Mouse (Mus musculus) large intestine, adult 2 months (tissue): ENCODE data around the gene Itgb1. TPM values are rescaled to one million over a fixed set of nuclear protein-coding genes. Genes with fewer than 3 reads are reported as not detected.

Experiments used
- DNase-seq: peaks from one replicate; pipeline ENCODE4 v3.0.0-alpha.2; 2012; ENCODE audit warnings: low read depth, low spot score
- WGBS: fragments of 180-500 bp; shearing (Covaris S2); methylation state at CpG from one replicate; pipeline ENCODE4 v1.1.7; 2018; 5-methylcytosine and 5-hydroxymethylcytosine counted together
- polyA plus RNA-seq: library from polyadenylated mRNA; depleted of rRNA; stranded (reverse); fragments of >200 nt; gene quantifications from 2 replicates; pipeline ENCODE4 v1.2.3, GENCODE M21; 2012; rRNA removed

The Itgb1 gene
- 44.3 and 47.2 TPM in 2 replicates for polyA plus RNA-seq

DNA sequence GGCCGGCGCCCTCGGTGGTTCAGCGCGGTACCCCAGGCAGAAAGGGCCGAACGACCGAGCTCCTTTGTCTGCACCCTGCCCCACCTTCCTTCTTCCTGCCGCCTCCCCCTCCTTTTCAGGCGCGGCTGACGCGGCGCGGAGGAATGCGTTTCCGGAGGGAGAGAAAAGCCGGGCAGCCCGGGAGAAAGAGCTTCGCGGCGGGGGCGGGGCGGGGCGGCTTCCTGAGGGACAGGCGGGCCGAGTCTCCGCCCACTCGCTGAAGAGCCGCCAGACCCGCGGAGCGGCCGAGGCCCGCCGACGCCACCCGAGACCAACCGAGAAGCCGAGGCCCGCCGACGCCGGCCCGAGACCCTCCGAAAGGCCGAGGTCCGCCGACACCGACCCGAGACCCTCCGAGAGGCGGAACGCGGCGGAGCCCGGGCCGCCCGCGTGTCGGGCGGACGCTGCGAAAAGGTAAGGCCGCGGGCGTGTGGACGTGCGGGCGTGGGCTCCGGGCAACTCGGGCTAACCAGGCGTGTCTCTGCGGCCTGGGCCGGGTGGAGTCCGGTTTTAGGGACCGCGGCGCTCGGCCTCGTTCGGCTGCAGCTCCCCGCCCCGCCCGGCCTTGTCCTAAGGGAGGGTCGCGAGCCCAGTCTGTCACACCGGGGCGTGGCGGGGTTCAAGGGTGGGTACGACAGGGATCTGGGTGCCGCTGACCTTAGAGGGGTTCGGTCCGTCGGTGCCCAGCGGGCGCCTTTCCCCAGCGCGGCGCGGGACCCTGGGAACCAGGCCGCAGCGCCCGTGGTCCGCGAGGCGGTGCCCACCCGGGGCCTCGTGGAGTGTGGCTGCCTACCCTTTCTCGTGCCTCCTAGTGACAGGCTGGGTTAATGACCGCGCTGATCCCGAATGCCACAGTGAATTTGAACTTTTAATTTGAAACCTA lies at the start of gene Itgb1:
Gene Itgb1, plus strand, starts transcription at position 148 of the 922 bp plus-strand sequence.
- WGBS, result under 1% methylated on average over 112 of the region's 113 CpGs
- peak; percentile 83 for DNase-seq

DNA sequence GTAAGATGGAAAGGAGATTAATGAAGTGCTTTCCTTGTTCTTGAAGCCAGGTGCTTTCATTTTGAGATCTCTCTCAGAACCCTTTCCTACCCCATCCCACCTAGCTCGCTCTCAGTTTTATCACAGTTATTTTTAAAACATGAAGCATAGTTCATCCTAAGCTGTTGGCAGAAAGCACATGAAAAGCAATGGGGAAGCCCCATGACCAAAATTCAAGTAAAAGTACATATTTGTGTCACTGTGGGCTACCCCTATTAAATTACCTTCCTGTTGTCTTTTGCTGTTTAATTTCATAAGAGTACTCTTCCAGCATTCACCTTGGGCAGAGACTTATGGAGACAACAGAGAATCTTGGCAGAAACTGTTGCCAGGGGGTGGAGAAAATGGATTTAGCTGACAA lies 42.4 kb upstream of the Itgb1 start:
- no peak for DNase-seq
- WGBS, result 82% methylated on average over 1 of the region's 1 CpGs

DNA sequence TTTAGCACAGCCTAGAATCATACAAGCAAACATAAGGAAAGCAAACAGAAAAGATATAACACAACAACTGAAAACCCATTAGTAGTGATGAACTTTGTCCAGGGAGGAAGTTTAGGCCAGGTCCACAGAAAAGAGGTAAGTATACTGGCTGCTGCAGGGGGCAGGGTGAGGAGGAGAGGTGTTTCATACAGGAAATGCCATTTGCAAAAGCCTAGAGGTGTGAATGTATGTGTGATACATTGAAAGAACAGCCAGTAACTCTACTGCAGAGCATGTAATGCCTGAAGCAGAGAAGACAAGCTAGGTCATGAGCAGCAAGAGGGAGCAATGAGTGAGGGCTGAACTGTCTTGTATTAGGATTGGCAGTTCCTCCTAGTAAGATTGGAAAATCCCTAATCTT lies 40.0 kb upstream of the Itgb1 start:
- no peak for DNase-seq

DNA sequence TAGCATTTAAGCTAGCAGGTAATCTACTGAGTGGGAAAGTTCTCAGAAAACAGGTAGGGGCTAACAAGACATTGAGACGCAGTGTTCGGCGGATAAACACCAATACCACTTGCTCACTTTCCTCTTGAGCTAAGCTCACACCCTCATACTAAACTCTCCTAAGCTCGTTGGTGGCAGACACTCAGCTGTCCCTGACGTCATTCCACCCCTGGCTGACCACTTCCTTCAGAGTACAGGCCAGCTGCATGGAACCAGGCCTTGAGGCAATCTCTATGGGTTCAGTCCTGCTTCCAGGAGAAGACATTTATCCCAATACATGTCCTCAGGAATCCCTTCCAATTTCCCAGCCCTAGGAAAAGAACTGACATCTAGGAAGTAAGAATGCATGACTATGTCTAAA lies 39.0 kb upstream of the Itgb1 start:
- WGBS, result 77% methylated on average over 5 of the region's 5 CpGs
- no peak for DNase-seq

DNA sequence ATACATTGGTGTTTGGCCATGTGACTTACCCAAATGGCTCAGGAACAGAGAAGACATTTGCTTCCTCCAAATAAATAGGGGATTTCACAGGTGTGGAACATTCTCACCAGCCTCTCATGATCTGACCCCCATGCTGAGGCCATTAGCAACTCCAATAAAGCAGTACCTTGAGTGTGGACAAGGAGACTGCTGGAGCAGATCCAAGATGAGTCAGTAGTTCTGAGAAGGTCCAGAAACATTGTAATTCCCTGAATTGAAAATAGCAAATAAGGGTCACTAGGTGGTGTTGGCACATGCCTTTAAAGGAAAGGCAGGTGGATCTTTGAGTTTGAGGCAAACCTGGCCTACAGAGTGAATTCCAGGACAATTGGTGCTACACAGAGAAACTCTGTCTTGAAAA lies 37.4 kb upstream of the Itgb1 start:
- no peak for DNase-seq

DNA sequence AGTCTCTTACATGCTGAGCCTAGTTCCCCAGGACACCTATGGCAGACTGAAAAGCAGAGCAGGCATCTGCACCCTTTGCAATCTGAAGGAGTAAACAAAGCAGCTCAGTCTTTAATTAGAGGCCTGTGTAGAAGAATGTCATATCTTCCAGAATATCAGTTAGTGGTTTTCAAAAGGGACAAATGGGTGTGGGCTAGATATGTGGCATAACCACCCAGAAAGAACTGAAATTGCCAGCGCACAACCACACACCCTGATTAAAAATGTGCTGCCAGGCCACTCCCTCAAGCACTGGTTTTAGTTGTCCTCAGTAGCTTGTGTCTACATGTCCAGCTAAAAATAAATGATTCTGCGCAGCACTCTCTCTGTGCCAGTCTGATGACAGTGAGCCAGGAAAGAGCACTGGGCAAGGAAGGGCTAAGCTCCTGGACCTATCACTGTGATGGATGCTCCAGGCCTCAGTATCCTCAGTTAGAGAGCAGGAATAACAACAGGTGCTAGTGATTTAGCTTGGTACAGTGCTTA lies 35.1 kb upstream of the Itgb1 start:
- no peak for DNase-seq
- whole genome bisulfite sequencing, result 54% methylated on average over 2 of the region's 2 CpGs

DNA sequence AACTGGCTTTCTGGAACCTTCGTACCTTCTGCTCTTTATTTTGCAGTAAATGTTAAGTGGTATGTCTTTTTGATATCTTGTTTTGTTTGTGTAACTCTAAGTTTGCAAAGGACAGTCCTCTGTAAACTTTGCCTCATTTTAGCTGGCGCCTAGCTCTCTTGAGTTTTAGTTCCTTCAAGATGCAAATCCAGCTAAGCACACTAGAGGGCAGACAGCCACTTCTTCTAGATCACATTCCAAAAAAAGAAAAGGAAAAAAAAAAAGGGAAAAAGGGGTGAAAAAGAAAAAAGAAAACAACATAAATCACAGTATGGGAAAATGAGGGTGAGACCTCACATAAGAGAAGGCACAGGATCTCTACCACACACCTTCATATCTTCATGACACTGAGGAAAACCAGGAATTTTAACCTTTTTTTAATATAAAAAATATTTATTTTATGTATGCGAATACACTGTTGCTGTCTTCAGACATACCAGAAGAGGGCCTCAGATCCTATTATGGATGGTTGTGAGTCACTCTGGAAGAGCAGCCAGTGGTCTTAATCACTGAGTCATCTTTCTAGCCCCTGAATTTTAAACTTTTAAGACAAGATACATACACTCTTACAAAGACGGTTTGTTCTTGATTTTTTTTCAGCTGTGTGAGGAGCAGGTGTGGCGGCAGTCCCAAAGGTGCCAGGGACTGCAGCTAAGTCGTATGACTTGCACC lies 32.9 kb upstream of the Itgb1 start:
- peak; percentile 35 for DNase-seq

DNA sequence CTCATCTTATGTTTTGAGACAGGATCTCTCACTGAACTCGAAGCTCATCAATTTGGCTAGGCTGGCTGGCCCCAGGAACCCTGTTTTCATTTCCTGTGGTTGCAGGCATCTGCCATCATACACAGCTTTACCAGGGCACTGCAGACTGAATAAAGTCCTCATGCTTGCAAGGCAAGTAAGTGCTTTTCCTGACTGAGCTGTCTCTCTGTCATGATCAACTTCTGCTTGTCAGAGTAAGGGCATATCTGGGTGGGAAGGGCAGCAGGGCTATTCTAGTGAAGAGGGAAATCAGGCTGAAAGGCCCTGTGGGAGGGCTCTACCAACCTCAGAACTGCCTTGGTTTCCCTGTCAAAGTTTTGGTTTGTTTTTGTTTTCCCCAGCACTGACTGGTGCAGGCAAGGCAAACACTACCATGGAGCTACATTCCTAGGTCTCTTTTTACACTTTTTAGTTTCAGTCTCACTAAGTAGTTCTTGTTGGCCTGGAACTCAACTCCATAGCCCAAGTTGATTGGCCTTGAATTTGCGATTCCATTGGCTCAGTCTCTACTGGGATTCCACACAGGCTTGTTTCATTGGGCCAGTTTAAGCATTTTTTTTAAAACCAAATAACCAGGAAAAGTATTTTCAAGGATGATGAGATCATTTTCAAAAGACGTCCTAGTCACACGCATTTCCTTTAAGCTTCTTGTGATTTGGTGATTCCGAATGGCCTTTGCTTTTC lies 31.7 kb upstream of the Itgb1 start:
- WGBS, result 27% methylated on average over 5 of the region's 5 CpGs
- DNase-seq, result no peak

More for the DNA sequence above, 32.9 kb upstream of the Itgb1 start:
- 29% methylated on average over 6 of the region's 6 CpGs for WGBS

DNA sequence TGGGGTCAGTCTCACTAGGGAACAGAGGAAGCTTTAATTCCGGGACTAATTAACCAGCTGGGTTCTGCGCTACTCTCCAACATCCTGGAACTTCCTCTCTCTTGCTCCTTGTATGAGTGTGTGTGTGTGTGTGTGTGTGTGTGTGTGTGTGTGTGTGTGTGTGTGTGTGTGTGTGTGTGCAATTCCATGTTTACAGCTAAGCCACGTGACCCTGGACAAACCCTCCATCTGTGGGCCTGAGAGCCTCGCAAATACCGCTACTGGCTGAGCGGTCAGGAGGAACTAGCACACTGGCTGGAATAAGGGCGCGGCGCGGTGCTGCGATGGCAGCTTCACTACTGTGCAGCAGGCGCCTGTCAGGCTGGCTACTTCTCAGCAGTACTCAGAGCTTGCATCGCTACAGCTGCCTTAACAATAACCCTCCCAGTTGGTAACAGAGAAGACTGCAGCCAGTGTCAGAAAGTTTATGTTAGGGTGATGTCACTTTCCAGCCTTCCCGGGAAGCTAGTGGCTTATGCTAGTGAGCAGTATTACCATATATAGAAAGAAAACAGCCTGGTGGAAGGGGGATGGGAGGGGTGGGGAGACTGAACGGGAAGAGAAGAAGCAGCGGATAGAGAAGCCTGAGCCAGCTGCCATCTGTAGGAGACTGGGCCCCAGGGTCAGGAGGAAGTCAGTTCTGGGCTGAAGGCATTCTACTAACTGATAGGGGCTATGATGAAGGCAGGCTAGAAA lies 30.9 kb upstream of the Itgb1 start:
- DNase-seq, result peak; percentile 28
- 2% methylated on average over 16 of the region's 16 CpGs for WGBS

DNA sequence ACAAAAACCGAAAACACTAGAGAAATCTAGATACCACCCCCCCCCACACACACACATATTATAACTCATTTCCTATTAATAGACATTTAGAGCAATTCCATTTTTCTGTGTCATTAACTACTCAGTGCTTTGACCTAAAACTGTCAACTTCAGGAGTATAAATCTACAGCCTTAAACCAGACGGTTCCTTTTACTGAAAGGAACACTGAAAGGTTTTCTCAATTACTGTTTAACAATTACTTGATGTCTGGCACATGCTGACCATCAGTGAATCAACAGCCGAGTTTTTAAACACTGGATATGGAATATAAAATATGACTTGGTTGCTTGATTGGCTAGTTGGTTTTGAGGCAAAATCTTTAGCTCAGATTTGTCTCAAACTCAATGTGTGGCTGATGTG lies 23.3 kb upstream of the Itgb1 start:
- 59% methylated on average over 3 of the region's 3 CpGs for WGBS
- no peak for DNase-seq

DNA sequence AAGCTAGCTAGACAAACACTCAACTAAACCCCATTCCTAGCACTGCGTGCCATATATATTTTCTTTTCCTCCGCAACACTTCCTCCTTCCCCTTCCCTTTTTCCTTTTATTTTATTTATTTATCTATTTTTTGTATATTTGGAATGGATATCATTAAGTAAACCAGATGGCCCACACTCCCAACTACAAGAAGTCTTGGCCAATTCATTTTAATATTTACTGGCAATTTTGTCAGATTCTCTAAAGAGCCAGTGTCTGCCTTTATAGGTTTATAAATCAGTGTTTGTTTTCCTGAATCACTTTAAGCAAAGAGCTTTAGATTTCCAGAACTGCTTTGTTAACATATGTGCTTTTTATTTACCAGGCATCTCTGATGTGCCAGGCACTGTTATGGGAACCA lies 22.8 kb upstream of the Itgb1 start:
- DNase-seq, result no peak
- WGBS, result 87% methylated on average over 2 of the region's 2 CpGs

DNA sequence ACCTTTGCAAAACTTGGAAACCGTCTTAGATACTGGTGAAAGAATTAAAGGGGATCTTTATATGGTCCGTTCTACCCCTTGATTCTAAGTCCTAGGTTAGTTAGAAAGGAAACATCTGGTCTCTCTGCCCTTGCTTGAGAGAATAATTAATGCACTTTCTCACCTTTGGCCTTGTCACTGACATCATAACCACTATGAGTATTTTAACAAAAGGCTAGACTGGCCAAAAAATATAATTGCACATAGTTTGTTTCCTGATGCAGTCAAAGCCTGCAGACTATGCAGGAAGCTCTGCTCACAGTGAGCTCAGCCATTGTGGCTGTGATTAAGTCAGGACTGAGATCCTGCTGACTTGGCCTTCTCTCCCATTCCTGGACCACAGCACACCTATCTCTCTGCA lies 22.3 kb upstream of the Itgb1 start:
- no peak for DNase-seq
- 56% methylated on average over 2 of the region's 2 CpGs for WGBS

DNA sequence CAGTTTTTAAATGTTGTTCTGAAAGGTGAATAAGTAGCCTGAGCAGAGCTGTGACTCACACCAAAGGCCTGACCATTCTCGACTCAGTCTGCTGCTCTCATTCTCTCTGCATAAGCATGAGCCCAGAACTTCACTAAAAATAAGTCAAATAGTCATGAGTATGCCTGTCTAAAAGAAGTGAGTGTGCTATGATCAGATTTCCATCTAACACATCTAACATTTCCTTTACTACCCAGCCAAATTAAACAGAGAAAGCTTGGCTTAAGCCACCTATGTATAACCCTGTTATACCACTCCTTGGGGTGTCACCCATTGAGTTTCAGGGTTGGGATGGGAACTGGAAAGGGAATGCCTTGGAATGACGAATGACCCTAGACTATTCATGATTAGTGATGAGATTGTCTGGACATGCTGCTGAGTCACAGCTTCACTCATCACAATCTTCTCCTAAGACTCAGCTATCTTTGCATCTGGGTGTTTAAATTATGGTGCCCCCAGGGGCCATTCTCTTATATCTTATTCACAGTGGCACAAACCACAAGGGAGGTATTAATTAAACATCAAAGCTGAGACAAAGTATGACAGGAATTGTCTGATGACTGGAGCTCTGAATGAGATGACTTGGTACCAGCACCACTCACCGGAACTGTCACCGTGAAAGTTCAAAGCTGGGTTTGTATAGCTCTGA lies 18.7 kb upstream of the Itgb1 start:
- 84% methylated on average over 4 of the region's 4 CpGs for WGBS
- no peak for DNase-seq

DNA sequence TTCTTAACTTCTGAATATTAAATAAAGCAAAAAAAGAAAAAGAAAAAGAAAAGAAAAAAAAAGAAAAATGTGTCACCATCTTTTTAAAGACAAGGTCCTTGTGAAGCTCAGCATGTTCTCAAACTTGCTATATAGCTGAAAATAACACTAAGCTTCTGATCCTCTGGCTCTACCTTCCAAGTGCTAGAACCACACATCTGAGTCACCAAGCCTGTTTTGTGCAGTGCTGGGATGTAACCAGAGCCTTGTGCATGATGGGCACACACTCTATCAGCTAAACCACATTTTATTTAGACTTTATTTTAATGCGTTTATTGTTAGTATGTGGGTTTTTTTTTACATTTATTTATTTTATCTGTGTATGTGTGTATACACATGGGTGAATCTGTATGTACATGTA lies 13.6 kb upstream of the Itgb1 start:
- no peak for DNase-seq
- WGBS, result 94% methylated on average over 1 of the region's 1 CpGs

DNA sequence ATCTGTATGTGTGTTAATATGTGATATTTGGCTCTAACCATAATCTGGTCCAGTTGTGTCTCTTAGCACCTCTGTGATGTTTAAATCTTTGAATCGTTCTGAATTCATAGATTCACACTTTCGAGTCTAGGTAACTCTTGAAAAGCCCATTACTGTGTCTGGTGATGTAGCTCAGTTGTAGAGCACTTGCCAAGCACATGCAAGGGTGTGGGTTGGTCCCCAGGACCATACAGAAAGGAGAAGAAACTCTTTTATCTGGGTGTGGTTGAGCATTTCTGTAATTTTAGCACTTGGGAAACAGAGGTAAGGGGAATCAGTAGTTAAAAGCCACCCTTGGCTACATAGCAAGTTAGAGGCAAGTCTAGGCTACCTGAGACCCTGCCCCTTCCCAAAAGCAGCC lies 13.0 kb upstream of the Itgb1 start:
- 78% methylated on average over 2 of the region's 2 CpGs for WGBS
- no peak for DNase-seq

DNA sequence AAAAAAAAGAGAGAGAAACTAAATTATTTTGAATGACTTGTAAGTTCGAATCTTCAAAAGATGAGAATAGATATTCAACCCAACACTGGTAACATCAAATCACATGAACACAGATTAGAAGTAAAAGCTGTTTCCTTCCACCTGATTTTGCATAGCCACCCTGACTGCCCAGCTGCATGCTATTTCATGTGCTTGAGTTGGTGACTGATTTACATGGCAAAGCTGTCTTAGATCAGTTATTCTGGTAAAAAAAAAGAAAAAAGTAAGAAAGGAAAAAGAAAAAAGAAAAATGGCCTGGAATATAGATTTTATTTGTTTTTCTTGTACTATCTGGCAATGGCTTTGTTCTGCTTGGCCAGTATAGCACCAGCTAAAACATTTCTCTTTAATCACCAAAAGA lies 12.5 kb upstream of the Itgb1 start:
- no peak for DNase-seq
- 78% methylated on average over 1 of the region's 1 CpGs for WGBS

DNA sequence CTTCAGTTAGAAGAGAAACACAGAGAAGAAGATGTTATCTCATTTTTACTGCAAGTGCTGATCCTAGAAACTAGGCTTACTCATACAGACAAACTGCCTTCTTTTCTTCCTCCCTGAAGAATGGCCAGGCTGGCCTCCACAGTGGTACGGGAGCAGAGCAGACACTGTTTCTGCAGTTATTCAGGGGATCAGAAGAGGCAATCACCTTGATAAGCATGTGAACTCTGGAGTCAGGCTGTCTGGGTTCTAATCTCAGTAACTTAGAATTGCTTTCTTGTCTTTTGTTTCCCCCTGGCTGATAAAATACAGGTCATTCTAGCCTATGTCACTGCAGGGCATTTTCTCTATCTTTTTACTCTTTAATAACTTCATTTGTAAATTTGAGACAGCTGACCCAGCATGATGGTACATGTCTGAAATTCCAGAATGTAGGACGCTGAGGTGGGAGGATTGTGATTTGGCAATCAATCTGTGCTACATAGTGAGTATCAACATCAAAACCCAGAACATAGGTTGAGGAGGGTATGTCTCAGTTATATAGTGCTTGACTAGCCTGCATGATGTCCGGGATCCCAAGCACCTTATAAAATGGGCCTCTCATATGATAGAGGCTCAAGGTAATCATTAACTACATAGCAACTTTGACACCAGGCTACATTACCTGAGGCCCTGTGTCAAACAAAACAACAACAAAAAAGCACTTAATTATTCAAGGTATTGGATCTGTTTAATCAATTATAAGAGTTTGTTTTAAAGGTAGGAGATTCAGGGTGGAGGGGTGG lies 9.4 kb upstream of the Itgb1 start:
- no peak for DNase-seq
- whole genome bisulfite sequencing, result 62% methylated on average over 3 of the region's 3 CpGs

DNA sequence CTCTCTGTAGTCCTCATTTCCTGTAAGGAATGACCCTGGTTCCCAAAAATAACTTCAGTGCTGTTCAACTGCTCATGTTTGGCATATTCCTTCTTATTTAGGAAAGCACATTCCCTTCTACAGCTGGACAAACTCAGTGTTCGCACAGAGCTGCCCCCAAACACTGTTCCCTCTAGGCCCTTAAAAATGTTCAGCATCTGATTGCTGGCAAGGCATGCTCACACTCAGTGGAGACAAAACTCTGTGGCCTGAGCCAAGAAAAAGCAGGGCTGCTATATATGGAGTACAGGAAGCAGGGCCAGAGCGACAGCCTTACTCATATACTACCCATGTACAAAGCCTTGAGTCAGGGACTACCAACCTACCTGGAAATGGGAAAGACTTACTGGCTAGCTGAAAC lies 5.5 kb upstream of the Itgb1 start:
- WGBS, result 63% methylated on average over 2 of the region's 2 CpGs
- no peak for DNase-seq
